Mouse (Mus musculus): ENCODE results near the gene Slc12a9. TPM values are rescaled to one million over a fixed set of nuclear protein-coding genes. Genes with fewer than 3 reads are reported as not detected.

Slc12a9 gene
- polyA plus RNA-seq, 1 experiment: 6.4 TPM

- peaks cover 73% of the 10 kb centered on the region for H3K4me1 ChIP-seq
- no peaks in the 10 kb centered on the region for H3K9me3 ChIP-seq
- H3K4me3 ChIP-seq (replicated peaks): no peak overlapping the region
- no peaks in the 10 kb centered on the region for H3K27me3 ChIP-seq (replicated peaks)
- TF ChIP-seq GATA1 (IDR thresholded peaks at IDR 0.05; ENCODE audit: borderline replicate concordance, low read length) (no peak), FLI1 (IDR thresholded peaks at IDR 0.05; ENCODE audit: low read length) (no peak)
- peaks cover 95% of the 10 kb centered on the region for H3K36me3 ChIP-seq (replicated peaks; ENCODE audit: low read length)
Observed at GRCm38 (mm10) chr5:137301253-137301652, 32.1 kb downstream of the Slc12a9 start.

- no peak for TF ChIP-seq FLI1 (IDR thresholded peaks at IDR 0.05; ENCODE audit: low read length)
- TF ChIP-seq GATA1 (IDR thresholded peaks at IDR 0.05; ENCODE audit: borderline replicate concordance, low read length): no peak
- no peaks in the 10 kb centered on the region for H3K27me3 ChIP-seq (replicated peaks)
- no peaks in the 10 kb centered on the region for H3K9me3 ChIP-seq
- H3K4me1 ChIP-seq: peaks cover 71% of the 10 kb centered on the region
- H3K36me3 ChIP-seq (replicated peaks; ENCODE audit: low read length): peaks cover 97% of the 10 kb centered on the region
- no peak overlapping the region for H3K4me3 ChIP-seq (replicated peaks)
Observed at GRCm38 (mm10) chr5:137299240-137299639, 34.2 kb downstream of the Slc12a9 start.

- Histone ChIP-seq H3K4me1 (peaks cover 71% of the 10 kb centered on the region), H3K9me3 (no peaks in the 10 kb centered on the region), H3K27me3 (replicated peaks) (no peaks in the 10 kb centered on the region), H3K4me3 (replicated peaks) (no peak overlapping the region), H3K36me3 (replicated peaks; ENCODE audit: low read length) (peaks cover 84% of the 10 kb centered on the region)
- TF ChIP-seq FLI1 (IDR thresholded peaks at IDR 0.05; ENCODE audit: low read length) (no peak), GATA1 (IDR thresholded peaks at IDR 0.05; ENCODE audit: borderline replicate concordance, low read length) (no peak)
Observed at GRCm38 (mm10) chr5:137297126-137297525, 36.3 kb downstream of the Slc12a9 start.

GRCm38 (mm10) chr5:137295712-137296111, 37.7 kb downstream of the Slc12a9 start:
- no peaks in the 10 kb centered on the region for H3K27me3 ChIP-seq (replicated peaks)
- H3K4me3 ChIP-seq (replicated peaks): peak overlapping the region; percentile 96
- H3K9me3 ChIP-seq: no peaks in the 10 kb centered on the region
- peaks cover 81% of the 10 kb centered on the region for H3K4me1 ChIP-seq
- no peak for TF ChIP-seq GATA1 (IDR thresholded peaks at IDR 0.05; ENCODE audit: borderline replicate concordance, low read length)
- no peak for TF ChIP-seq FLI1 (IDR thresholded peaks at IDR 0.05; ENCODE audit: low read length)
- peaks cover 84% of the 10 kb centered on the region for H3K36me3 ChIP-seq (replicated peaks; ENCODE audit: low read length)

GRCm38 (mm10) chr5:137295296-137295695, 38.1 kb downstream of the Slc12a9 start:
- peaks cover 85% of the 10 kb centered on the region for H3K4me1 ChIP-seq
- peak overlapping the region; percentile 96 for H3K4me3 ChIP-seq (replicated peaks)
- peaks cover 84% of the 10 kb centered on the region for H3K36me3 ChIP-seq (replicated peaks; ENCODE audit: low read length)
- H3K27me3 ChIP-seq (replicated peaks): no peaks in the 10 kb centered on the region
- H3K9me3 ChIP-seq: no peaks in the 10 kb centered on the region
- no peak for TF ChIP-seq FLI1 (IDR thresholded peaks at IDR 0.05; ENCODE audit: low read length)
- no peak for TF ChIP-seq GATA1 (IDR thresholded peaks at IDR 0.05; ENCODE audit: borderline replicate concordance, low read length)

GRCm38 (mm10) chr5:137294744-137295093, 38.7 kb downstream of the Slc12a9 start:
- peaks cover 83% of the 10 kb centered on the region for H3K36me3 ChIP-seq (replicated peaks; ENCODE audit: low read length)
- H3K4me1 ChIP-seq: peaks cover 86% of the 10 kb centered on the region
- no peak for TF ChIP-seq GATA1 (IDR thresholded peaks at IDR 0.05; ENCODE audit: borderline replicate concordance, low read length)
- no peak for TF ChIP-seq FLI1 (IDR thresholded peaks at IDR 0.05; ENCODE audit: low read length)

GRCm38 (mm10) chr5:137293839-137294743, 39.3 kb downstream of the Slc12a9 start, which contains the start of gene Ufsp1:
Gene Ufsp1, plus strand, starts transcription at chr5:137294629.
- peaks cover 93% of the 10 kb centered on the region for H3K4me1 ChIP-seq
- no peaks in the 10 kb centered on the region for H3K9me3 ChIP-seq
- H3K27me3 ChIP-seq (replicated peaks): no peaks in the 10 kb centered on the region
- peak within 1 kb of the TSS; percentile 96 for H3K4me3 ChIP-seq (replicated peaks)
- H3K36me3 ChIP-seq (replicated peaks; ENCODE audit: low read length): peaks cover 76% of the 10 kb centered on the region
- TF ChIP-seq FLI1 (IDR thresholded peaks at IDR 0.05; ENCODE audit: low read length) (peak; percentile 59; the same call in 1 of the 2 replicates), GATA1 (IDR thresholded peaks at IDR 0.05; ENCODE audit: borderline replicate concordance, low read length) (no peak)

More at GRCm38 (mm10) chr5:137294744-137295093, 38.7 kb downstream of the Slc12a9 start:
- Histone ChIP-seq H3K9me3 (no peaks in the 10 kb centered on the region), H3K27me3 (replicated peaks) (no peaks in the 10 kb centered on the region), H3K4me3 (replicated peaks) (peak overlapping the region; percentile 96)

GRCm38 (mm10) chr5:137293282-137293681, 40.1 kb downstream of the Slc12a9 start:
- TF ChIP-seq GATA1 (IDR thresholded peaks at IDR 0.05; ENCODE audit: borderline replicate concordance, low read length): no peak
- no peak for TF ChIP-seq FLI1 (IDR thresholded peaks at IDR 0.05; ENCODE audit: low read length)
- peaks cover 68% of the 10 kb centered on the region for H3K36me3 ChIP-seq (replicated peaks; ENCODE audit: low read length)
- peaks cover 95% of the 10 kb centered on the region for H3K4me1 ChIP-seq
- peak overlapping the region; percentile 96 for H3K4me3 ChIP-seq (replicated peaks)
- no peaks in the 10 kb centered on the region for H3K27me3 ChIP-seq (replicated peaks)
- H3K9me3 ChIP-seq: no peaks in the 10 kb centered on the region

- H3K9me3 ChIP-seq: no peaks in the 10 kb centered on the region
- H3K4me1 ChIP-seq: peaks cover 95% of the 10 kb centered on the region
- H3K36me3 ChIP-seq (replicated peaks; ENCODE audit: low read length): peaks cover 50% of the 10 kb centered on the region
- no peaks in the 10 kb centered on the region for H3K27me3 ChIP-seq (replicated peaks)
- peak overlapping the region; percentile 95 for H3K4me3 ChIP-seq (replicated peaks)
- TF ChIP-seq GATA1 (IDR thresholded peaks at IDR 0.05; ENCODE audit: borderline replicate concordance, low read length) (no peak), FLI1 (IDR thresholded peaks at IDR 0.05; ENCODE audit: low read length) (no peak)
Observed at GRCm38 (mm10) chr5:137291381-137291926, 41.9 kb downstream of the Slc12a9 start.

GRCm38 (mm10) chr5:137290677-137291076, 42.7 kb downstream of the Slc12a9 start:
- TF ChIP-seq GATA1 (IDR thresholded peaks at IDR 0.05; ENCODE audit: borderline replicate concordance, low read length) (no peak), FLI1 (IDR thresholded peaks at IDR 0.05; ENCODE audit: low read length) (no peak)
- peaks cover 95% of the 10 kb centered on the region for H3K4me1 ChIP-seq
- peak overlapping the region; percentile 95 for H3K4me3 ChIP-seq (replicated peaks)

More at GRCm38 (mm10) chr5:137290677-137291076, 42.7 kb downstream of the Slc12a9 start:
- H3K9me3 ChIP-seq: no peaks in the 10 kb centered on the region
- H3K36me3 ChIP-seq (replicated peaks; ENCODE audit: low read length): peaks cover 42% of the 10 kb centered on the region
- no peaks in the 10 kb centered on the region for H3K27me3 ChIP-seq (replicated peaks)
